Mouse (Mus musculus): ENCODE data around the gene Entpd7. TPM values are rescaled to one million over a fixed set of nuclear protein-coding genes. Genes with fewer than 3 reads are reported as not detected.

The Entpd7 gene
- total RNA-seq, 2 experiments from 2014 or later = 21.7 to 22.4 TPM

DNA sequence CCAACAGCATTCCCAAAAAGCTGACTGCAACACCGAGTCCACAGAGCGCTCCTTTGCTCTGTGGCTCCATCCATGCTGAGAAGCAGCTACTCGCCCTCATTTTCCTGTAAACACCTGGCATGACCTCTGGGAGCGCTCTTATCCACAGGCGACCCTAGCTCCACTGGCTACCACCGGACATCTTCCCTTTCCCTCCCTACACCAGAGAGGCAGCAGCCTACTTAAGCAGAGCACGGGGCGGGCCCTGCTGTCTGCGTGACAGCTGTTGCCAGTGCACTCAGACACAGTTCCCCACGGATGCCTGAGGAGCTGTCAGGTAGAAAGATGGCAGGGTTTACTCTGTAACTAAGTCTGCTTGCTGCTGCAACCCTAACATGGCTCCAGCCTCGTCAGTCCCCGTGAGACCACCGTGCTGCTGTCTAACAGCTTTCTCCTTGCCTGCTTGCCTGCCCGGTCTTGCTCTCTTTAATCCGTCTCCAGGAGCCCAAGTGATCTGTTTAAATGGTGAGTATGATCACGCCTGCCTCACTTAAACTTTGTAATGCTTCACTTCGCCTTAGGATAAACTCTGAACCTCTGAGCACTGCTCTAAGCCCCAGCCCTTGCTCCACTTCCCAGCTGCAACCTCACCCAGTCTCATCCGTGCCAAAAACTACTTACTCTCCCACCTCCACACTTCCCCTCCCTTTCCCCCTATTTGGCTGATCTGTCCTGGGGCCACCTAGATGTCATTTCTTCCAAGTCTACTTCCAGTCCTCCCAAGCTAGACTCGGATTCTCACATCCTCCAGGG lies 27.1 kb upstream of the Entpd7 start:
- TF ChIP-seq CTCF (IDR thresholded peaks at IDR 0.05) = peak; percentile 10; the same call in 1 of the 2 replicates
- no peak for DNase-seq (ENCODE audit: extremely low spot score in 1 of 2, low spot score in 2 of 2)
- H3K27ac ChIP-seq = no peak overlapping the region
- intact Hi-C loops (cut with DNase I) = no loop called here
- H3K4me3 ChIP-seq = no peak overlapping the region

- intact Hi-C loops (cut with DNase I) = no loop called here
- DNase-seq (ENCODE audit: extremely low spot score in 1 of 2, low spot score in 2 of 2) = no peak
- no peak for TF ChIP-seq CTCF (IDR thresholded peaks at IDR 0.05)
- no peak overlapping the region for H3K27ac ChIP-seq
- H3K4me3 ChIP-seq = no peak overlapping the region
Observed at GRCm38 (mm10) chr19:43663471-43663870, 26.0 kb upstream of the Entpd7 start.

DNA sequence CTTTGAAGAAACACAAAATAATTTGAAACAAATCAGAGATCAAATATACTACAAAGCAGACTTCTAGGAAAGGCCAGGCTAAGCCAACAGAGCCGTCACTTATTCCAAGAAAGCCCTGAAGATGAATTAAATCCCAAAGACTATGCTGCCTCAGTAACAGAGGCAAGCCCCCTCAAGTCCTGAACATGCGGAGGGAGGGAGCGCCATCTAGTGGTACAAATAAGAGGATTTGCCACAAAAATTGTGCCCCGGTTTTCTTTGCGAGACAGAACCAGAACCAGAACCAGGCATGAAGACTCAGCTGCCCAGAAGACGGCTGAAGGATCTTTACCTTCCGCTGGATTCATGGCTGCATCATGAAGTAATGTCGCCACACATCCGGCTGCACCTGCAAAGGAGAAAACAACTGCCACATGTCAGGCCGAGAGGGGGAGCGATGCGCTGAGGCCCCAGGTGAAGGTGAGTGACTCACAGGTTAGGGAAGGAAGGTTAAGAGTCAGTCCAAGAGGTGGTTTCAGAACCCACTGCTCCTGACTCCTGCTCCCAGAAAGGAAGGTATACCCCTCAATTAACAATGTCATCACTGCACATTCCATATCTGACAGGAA lies 23.9 kb upstream of the Entpd7 start:
- intact Hi-C loops (cut with DNase I) = loop anchor here (2.0 kb wide), 2 partner anchors 35 to 135 kb away; no protein-coding TSS in a partner anchor
- Histone ChIP-seq H3K27ac (no peak overlapping the region), H3K4me3 (no peak overlapping the region)
- DNase-seq (ENCODE audit: extremely low spot score in 1 of 2, low spot score in 2 of 2) = peak; percentile 35 to 58
- peak; percentile 90 for TF ChIP-seq CTCF (IDR thresholded peaks at IDR 0.05)

DNA sequence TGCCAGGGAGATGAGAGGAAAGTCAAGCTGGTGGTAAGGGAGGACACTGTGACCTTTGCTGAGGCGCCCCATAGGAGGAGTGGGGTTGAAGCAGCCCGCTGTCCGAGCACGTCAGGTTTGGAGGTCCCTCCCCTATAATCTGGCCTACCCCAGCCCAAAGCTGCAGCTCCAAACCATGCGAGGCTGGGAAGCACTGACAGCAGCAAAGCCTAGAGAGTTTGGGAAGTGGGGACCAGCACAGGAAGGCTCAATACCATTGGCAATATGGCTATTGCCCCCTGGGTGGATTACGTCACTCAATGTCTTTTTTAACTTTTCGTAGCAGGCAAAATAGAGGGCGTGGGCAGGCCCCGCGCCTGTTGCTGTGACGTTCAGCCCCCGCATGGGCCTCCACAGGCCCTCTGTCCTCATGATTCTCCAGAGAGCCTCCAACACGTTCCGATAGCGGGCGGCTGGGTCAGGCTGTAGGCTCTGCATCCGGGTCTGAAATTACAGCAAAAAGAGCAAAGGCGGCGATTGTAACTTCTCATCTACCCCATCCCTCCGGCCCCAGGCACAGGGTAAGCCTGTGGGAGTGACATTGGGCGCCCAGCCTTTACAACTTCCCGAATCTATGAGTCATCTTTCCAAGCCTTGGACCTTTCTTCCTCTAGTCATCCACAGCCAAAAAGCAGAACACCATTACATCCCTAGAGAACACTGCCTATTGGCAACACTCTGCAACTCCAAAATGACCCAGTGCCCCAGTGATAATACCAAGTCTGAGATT lies 22.6 kb upstream of the Entpd7 start:
- no peak for TF ChIP-seq CTCF (IDR thresholded peaks at IDR 0.05)
- H3K27ac ChIP-seq = no peak overlapping the region
- H3K4me3 ChIP-seq = no peak overlapping the region
- intact Hi-C loops (cut with DNase I) = no loop called here
- DNase-seq (ENCODE audit: extremely low spot score in 1 of 2, low spot score in 2 of 2) = no peak

DNA sequence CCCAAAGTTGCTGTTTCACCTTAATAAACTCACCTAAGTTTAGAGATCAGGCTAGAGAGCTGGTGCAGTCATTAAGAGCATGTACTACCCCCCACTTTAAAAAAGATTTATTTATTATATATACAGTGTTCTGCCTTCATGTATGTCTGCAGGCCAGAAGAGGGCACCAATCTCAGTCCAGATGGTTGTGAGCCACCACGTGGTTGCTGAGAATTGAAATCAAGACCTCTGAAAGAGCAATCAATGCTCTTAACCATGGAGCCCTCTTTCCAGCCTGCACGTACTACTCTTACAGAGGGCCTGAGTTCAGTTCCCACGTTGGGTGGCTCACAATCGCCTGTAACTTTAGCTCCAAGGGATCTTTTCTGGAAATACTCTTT lies 22.1 kb upstream of the Entpd7 start:
- no peak for DNase-seq (ENCODE audit: extremely low spot score in 1 of 2, low spot score in 2 of 2)
- intact Hi-C loops (cut with DNase I) = no loop called here
- no peak overlapping the region for H3K27ac ChIP-seq
- H3K4me3 ChIP-seq = no peak overlapping the region
- TF ChIP-seq CTCF (IDR thresholded peaks at IDR 0.05) = peak; percentile 17

DNA sequence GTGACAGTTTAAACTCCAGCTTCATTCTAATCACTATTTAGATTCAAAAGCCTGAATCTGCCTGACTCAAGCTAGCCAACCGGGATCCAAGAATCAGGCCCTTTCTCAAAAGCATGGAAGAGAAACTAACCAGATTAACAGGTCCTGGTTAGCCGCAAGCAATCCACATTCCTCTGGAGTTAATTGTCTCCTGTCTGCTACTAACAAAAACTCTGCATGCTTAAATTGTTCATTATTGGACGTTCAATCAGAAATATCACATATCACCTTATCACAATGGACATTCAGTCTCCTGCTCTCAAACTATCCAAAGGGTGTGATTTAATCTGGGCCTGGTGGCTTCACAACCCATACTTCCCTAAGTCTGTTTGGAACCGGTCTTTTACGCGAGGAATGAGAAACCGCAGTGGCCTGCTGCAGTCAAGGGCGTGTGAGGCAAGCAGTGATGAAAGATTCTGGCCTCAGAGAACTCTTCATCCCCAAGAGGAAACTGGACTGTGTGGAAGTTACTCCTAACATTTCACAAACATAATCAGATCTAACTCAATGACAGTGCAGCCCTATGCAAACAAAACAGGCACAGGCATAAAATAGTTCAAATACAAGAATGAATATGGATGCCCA lies 20.2 kb upstream of the Entpd7 start:
- no peak for TF ChIP-seq CTCF (IDR thresholded peaks at IDR 0.05)
- DNase-seq (ENCODE audit: extremely low spot score in 1 of 2, low spot score in 2 of 2) = no peak
- Histone ChIP-seq H3K4me3 (no peak overlapping the region), H3K27ac (no peak overlapping the region)
- intact Hi-C loops (cut with DNase I) = no loop called here

- DNase-seq (ENCODE audit: extremely low spot score in 1 of 2, low spot score in 2 of 2) = no peak
- TF ChIP-seq CTCF (IDR thresholded peaks at IDR 0.05) = no peak
- Histone ChIP-seq H3K27ac (no peak overlapping the region), H3K4me3 (no peak overlapping the region)
- intact Hi-C loops (cut with DNase I) = no loop called here
Observed at GRCm38 (mm10) chr19:43671054-43671453, 18.4 kb upstream of the Entpd7 start.

DNA sequence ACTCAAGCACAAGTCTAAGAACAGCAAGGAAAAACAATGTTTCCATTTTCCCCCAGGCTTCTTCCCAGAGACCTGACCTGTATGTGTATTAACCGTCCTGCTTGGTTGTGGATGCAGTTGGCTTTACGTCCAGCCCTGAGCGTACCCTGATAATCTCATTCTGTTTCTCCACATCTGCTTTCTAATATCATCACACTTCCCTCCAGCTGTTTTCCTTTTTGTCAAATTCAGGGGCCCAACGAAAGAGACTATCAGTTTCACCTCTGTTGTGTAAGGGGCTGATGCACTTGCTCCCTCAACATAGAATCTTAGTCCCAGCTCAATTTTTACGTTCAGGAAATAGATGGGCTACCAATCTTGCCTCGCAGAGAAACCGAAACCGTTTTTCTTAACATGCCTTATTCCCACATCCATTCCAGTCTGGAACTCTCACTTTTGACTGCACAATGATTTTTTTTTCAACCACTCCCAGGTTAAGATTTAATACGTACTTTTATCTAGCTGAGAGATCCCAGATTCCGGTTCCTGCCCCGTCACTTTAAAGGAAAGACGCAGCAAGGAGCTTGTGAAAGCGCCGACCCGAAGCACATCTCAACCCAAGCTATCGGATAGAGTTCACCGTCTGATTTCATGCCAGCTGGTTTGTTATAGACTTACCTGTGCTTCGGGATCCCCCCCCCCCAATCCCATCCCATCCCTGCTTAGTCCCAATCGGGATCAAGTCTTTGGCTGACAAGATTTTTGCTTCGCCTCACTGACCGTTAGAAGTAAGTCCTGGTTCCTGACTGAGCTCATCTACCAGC lies 15.8 kb upstream of the Entpd7 start:
- DNase-seq (ENCODE audit: extremely low spot score in 1 of 2, low spot score in 2 of 2) = no peak
- TF ChIP-seq CTCF (IDR thresholded peaks at IDR 0.05) = no peak
- H3K27ac ChIP-seq = peak overlapping the region; percentile 80
- peak overlapping the region; percentile 77 for H3K4me3 ChIP-seq
- intact Hi-C loops (cut with DNase I) = loop anchor here (2.0 kb wide), 1 partner anchor 79 kb away; the partner anchor contains the start of genes Cox15 and Cutc

DNA sequence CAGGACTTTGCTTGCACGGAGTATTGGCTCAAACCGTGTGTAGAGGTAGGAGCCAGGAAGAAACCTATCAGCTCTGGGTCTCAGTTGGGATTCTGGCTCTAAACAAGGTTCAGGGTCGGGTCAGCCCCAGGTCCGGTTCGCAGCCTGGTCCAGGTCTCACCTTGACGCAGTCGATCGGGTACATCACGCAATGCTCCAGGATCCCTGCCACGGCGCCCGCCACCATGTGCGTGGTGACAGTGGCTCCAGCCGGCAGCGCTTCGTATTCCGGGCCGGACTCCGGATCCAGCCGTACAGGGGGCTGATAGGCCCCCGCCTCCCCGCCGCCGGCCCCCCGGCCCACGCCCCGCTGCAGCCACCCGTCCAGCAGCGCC lies 15.2 kb upstream of the Entpd7 start:
- no peak for DNase-seq (ENCODE audit: extremely low spot score in 1 of 2, low spot score in 2 of 2)
- Histone ChIP-seq H3K27ac (peak overlapping the region; percentile 80), H3K4me3 (peak overlapping the region; percentile 77)
- intact Hi-C loops (cut with DNase I) = loop anchor here (2.0 kb wide), 1 partner anchor 78 kb away; the partner anchor contains the start of genes Cox15 and Cutc
- TF ChIP-seq CTCF (IDR thresholded peaks at IDR 0.05) = no peak

DNA sequence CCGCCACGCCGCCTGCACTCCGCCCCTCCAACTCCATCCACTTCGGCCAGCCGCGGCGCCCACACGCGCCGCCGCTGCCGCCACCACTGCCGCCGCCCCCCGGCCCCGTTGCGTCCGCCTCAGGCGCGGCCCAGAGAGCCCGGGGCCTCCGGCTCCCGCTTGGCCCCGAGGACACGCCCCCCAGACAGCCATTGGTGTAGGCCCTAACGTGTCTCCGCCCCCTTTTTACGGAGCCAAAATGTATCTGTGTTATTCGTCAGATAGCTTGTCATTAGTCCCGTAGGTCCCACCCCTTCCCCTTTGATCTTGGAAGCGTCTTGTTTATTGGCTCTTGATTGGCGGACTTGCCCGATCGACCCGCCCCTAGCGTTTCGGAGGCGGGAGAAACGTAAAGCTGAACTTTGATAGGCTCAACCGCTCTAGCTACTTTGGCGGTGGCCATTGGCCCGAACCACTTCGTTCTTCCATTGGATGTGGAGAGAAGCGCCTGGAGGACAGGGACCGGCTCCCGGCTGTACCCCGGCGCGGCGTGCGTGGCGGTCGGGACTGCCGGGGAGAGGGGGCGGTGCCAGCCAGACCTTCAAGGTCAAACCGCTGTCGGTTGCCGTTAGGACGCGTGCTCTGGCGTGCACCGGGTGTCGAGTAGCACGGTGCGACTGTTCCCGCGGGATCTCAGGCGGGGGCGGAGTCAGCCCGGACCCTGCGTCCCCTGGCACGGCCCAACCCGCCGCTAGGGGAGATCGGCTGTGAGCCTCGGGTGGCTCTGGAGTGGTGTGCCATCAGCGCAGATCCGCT lies 14.5 kb upstream of the Entpd7 start, which contains the start of gene Slc25a28:
Gene Slc25a28 (minus strand): TSS at position 152 of the 795 bp plus-strand sequence.
- intact Hi-C loops (cut with DNase I) = loop anchor here (1.0 to 2.0 kb wide), 2 partner anchors 14 to 78 kb away; partner anchors contain the start of genes Cox15, Cutc and Entpd7

More for the DNA sequence above, 14.5 kb upstream of the Entpd7 start, which contains the start of gene Slc25a28:
- DNase-seq (ENCODE audit: extremely low spot score in 1 of 2, low spot score in 2 of 2) = peak; percentile 97 to 98
- TF ChIP-seq CTCF (IDR thresholded peaks at IDR 0.05) = peak; percentile 74
- H3K27ac ChIP-seq = peak within 1 kb of the TSS; percentile 95
- H3K4me3 ChIP-seq = peak within 1 kb of the TSS; percentile 77

All from left cerebral cortex, adult 2 months (tissue).